ENCODE assay signal across 9 mouse cellular contexts in the genomic region with DNA sequence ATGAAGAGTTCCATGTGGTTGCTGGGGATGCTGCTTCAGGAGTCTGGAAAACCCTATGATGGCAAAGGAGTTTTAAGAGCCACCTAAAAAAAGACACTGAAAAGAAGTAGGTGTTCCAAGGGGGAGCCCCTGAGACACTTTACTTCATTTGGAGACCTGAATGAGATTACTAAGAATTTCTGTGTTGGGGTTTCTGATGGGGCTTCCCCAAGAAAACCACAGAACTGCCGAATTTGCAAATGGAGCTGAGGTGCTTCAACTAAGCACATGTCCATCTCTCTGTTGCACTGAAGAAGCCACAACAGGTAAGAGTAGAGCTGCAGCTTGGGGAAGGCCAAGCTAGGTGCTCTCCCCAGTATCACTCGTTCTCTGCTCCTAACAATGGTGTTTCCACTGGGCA. TPM values are rescaled to one million over a fixed set of nuclear protein-coding genes. Genes with fewer than 3 reads are reported as not detected.
DNase-seq lines count a peak whose midpoint lies in the region; ATAC-seq lines count a peak whose summit lies in the region.
"Had no signal": no experiment of that assay in that cellular context is flagged by ENCODE, and none has a peak within 500 bp of the region (broad histone marks: within the 10 kb centered on the region; RNA-seq: fewer than 3 reads in every experiment).

No protein-coding gene starts in this region.

- no peak for ATAC-seq in heart, embryonic 13.5 days (ENCODE audit: extremely low read depth, insufficient number of reproducible peaks, low FRiP score, low TSS enrichment)
- ATAC-seq in hindbrain, embryonic 15.5 days (ENCODE audit: low FRiP score, low read depth): no peak
- ATAC-seq in neural tube, embryonic 14.5 days (ENCODE audit: low read depth): no peak
- ATAC-seq: Patski had no signal

- H3K4me3 ChIP-seq in heart, embryonic 13.5 days: peak overlapping the region; percentile 75
- H3K4me3 ChIP-seq in hindbrain, embryonic 15.5 days: no peak overlapping the region
- no peak overlapping the region for H3K4me3 ChIP-seq in neural tube, embryonic 14.5 days (ENCODE audit: low read depth, low read length)

- peaks cover 19% of the 10 kb centered on the region for H3K36me3 ChIP-seq in heart, embryonic 13.5 days
- H3K36me3 ChIP-seq in hindbrain, embryonic 15.5 days: no peaks in the 10 kb centered on the region
- H3K36me3 ChIP-seq in neural tube, embryonic 14.5 days (ENCODE audit: control insufficient read depth, insufficient read depth, low read length): no peaks in the 10 kb centered on the region

- DNase-seq in heart, postnatal 14 days: no peak
- DNase-seq in spleen, postnatal 36 days (ENCODE audit: low spot score in 2 of 2): peak; percentile 80
- DNase-seq in spleen, postnatal 14 days (ENCODE audit: low spot score in 2 of 2): no peak
- no peak for DNase-seq in urinary bladder, postnatal 14 days (ENCODE audit: low spot score)
- DNase-seq in embryo, embryonic 11 days: no peak

- no peaks in the 10 kb centered on the region for H3K27me3 ChIP-seq in heart, embryonic 13.5 days (replicated peaks)
- H3K27me3 ChIP-seq in hindbrain, embryonic 15.5 days: no peaks in the 10 kb centered on the region
- no peaks in the 10 kb centered on the region for H3K27me3 ChIP-seq in neural tube, embryonic 14.5 days (ENCODE audit: control insufficient read depth, insufficient read depth, low read length)
- H3K27me3 ChIP-seq: Patski had no signal

- peak overlapping the region; percentile 63; the same call in 1 of the 2 replicates for H3K9ac ChIP-seq in heart, embryonic 13.5 days
- H3K9ac ChIP-seq in hindbrain, embryonic 15.5 days: no peak overlapping the region
- H3K9ac ChIP-seq in neural tube, embryonic 14.5 days (replicated peaks; ENCODE audit: low read depth, low read length): no peak overlapping the region

- H3K4me1 ChIP-seq in heart, embryonic 13.5 days: peaks cover 87% of the 10 kb centered on the region
- peaks cover 71% of the 10 kb centered on the region for H3K4me1 ChIP-seq in hindbrain, embryonic 15.5 days (replicated peaks)
- peaks cover 63% of the 10 kb centered on the region for H3K4me1 ChIP-seq in neural tube, embryonic 14.5 days (ENCODE audit: control insufficient read depth, insufficient read depth, low read length)

- H3K27ac ChIP-seq in heart, embryonic 13.5 days (replicated peaks): no peak overlapping the region
- no peak overlapping the region for H3K27ac ChIP-seq in hindbrain, embryonic 15.5 days (replicated peaks)
- H3K27ac ChIP-seq in neural tube, embryonic 14.5 days (ENCODE audit: low read depth, low read length): no peak overlapping the region

- 82% methylated on average over 2 of the region's 2 CpGs for WGBS in heart, embryonic 13.5 days
- WGBS in hindbrain, embryonic 15.5 days: 93% methylated on average over 2 of the region's 2 CpGs
- WGBS in neural tube, embryonic 14.5 days: 93% methylated on average over 2 of the region's 2 CpGs

- H3K4me2 ChIP-seq in heart, embryonic 13.5 days: peak overlapping the region; percentile 81
- peak overlapping the region; percentile 80; the same call in 1 of the 2 replicates for H3K4me2 ChIP-seq in hindbrain, embryonic 15.5 days
- peak overlapping the region; percentile 9; the same call in 1 of the 2 replicates for H3K4me2 ChIP-seq in neural tube, embryonic 14.5 days (ENCODE audit: low read depth, low read length)

- intact Hi-C loops in heart, postnatal 14 days (cut with DNase I): no loop called here

- H3K9me3 ChIP-seq in heart, embryonic 13.5 days: no peaks in the 10 kb centered on the region
- no peaks in the 10 kb centered on the region for H3K9me3 ChIP-seq in hindbrain, embryonic 15.5 days
- no peaks in the 10 kb centered on the region for H3K9me3 ChIP-seq in neural tube, embryonic 14.5 days (ENCODE audit: control insufficient read depth, low read length)

RNA-seq across cellular contexts. Expression of a gene that starts 5.8 kb away (rescaled TPM):
- polyA plus RNA-seq in heart, embryonic 13.5 days (2015; fragmentation: Nextera tagmentation; extraction: Ambion mirVana): 59.6 and 62.8 TPM in 2 replicates
- 10 to 100 TPM; 79.8 to 92.2 TPM for total RNA-seq in heart, postnatal 14 days (2021)
- polyA plus RNA-seq in hindbrain, embryonic 15.5 days (2015; fragmentation: Nextera tagmentation; extraction: Ambion mirVana): 145 and 155 TPM in 2 replicates
- 142 and 159 TPM in 2 replicates for polyA plus RNA-seq in neural tube, embryonic 14.5 days (2014; fragmentation: Nextera tagmentation; extraction: Ambion mirVana)

RNA-seq across cellular contexts. Expression of a gene that starts 22.1 kb away (rescaled TPM):
- 51.1 and 55.5 TPM in 2 replicates for polyA plus RNA-seq in heart, embryonic 13.5 days (2015; fragmentation: Nextera tagmentation; extraction: Ambion mirVana)
- total RNA-seq in heart, postnatal 14 days (2021): 1 to 10 TPM; 4.4 to 8.5 TPM
- polyA plus RNA-seq in hindbrain, embryonic 15.5 days (2015; fragmentation: Nextera tagmentation; extraction: Ambion mirVana): 17.4 and 22.3 TPM in 2 replicates
- 7.5 and 12.6 TPM in 2 replicates for polyA plus RNA-seq in neural tube, embryonic 14.5 days (2014; fragmentation: Nextera tagmentation; extraction: Ambion mirVana)

Comparison
In these comparisons a context has a peak if more than half of its experiments do, and no peak if none do; other contexts are left out.
1. DNase-seq: peak in spleen, postnatal 36 days (2 of 2); none in heart, postnatal 14 days (0 of 2), spleen, postnatal 14 days (0 of 2), urinary bladder, postnatal 14 days (single experiment) and embryo, embryonic 11 days (single experiment).
2. H3K4me2 ChIP-seq: peak in every context shown above with its lines; median percentile 81 in heart, embryonic 13.5 days; 80 in hindbrain, embryonic 15.5 days; 9 in neural tube, embryonic 14.5 days.